Mouse (Mus musculus): ENCODE results near the gene BC048507.

- no peak for TF ChIP-seq POLR2A (IDR thresholded peaks at IDR 0.05; ENCODE audit: low read depth, low read length)
- TF ChIP-seq CTCF (conservative IDR thresholded peaks at IDR 0.05; ENCODE audit: insufficient read depth, insufficient read length, low read depth, low read length) = no peak
Measured at GRCm38 (mm10) chr13:67843775-67844118, 19.4 kb upstream of the BC048507 start.
